Mouse (Mus musculus): ENCODE results near the gene Setx. TPM values are rescaled to one million over a fixed set of nuclear protein-coding genes. Genes with fewer than 3 reads are reported as not detected.
"Not testable (repeated sequence)": the region's sequence is repeated elsewhere in the genome, so short reads cannot be mapped to it uniquely, and the experiment has no call there.

Setx gene
- polyA plus RNA-seq, 1 experiment from 2014 or later: 15.2 TPM

DNA sequence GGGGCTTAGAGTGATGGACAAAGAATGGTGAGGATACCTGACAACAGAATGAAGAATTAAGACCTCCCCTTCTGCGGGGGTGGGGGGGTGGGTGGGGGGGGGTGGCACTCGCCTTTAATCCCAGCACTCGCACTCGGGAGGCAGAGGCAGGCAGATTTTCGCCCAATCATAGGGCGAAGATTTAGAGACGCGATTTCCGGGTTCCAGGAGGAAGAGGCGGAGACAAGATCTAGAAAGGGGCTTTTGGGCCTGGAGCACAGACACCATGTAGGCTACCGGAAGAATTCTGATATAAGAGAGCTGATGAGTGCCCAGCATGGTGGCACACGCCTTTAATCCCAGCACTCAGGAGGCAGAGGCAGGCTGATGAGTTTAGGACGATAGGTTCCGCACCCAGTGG lies 24.3 kb upstream of the Setx start:
- Histone ChIP-seq H3K27ac (no peak overlapping the region), H3K4me3 (no peak overlapping the region), H3K27me3 (no peaks in the 10 kb centered on the region), H3K9ac (no peak overlapping the region), H3K36me3 (no peaks in the 10 kb centered on the region), H3K4me2 (replicated peaks) (no peak overlapping the region), H3K4me1 (no peaks in the 10 kb centered on the region), H3K9me3 (no peaks in the 10 kb centered on the region)
- WGBS: 87% methylated on average over 14 of the region's 14 CpGs
- ATAC-seq (ENCODE audit: insufficient number of reproducible peaks, insufficient read depth, low FRiP score, low TSS enrichment): no peak

- H3K36me3 ChIP-seq: no peaks in the 10 kb centered on the region
- H3K27ac ChIP-seq: no peak overlapping the region
- H3K9me3 ChIP-seq: no peaks in the 10 kb centered on the region
- 70% methylated on average over 7 of the region's 7 CpGs for WGBS
- no peak for ATAC-seq (ENCODE audit: insufficient number of reproducible peaks, insufficient read depth, low FRiP score, low TSS enrichment)
- H3K4me3 ChIP-seq: no peak overlapping the region
- no peaks in the 10 kb centered on the region for H3K4me1 ChIP-seq
- no peak overlapping the region for H3K4me2 ChIP-seq (replicated peaks)
- no peaks in the 10 kb centered on the region for H3K27me3 ChIP-seq
- no peak overlapping the region for H3K9ac ChIP-seq
These were observed 23.0 kb upstream of the Setx start for GRCm38 (mm10) chr2:29100822-29101534.

- H3K9me3 ChIP-seq; H3K27ac ChIP-seq; ATAC-seq (ENCODE audit: insufficient number of reproducible peaks, insufficient read depth, low FRiP score, low TSS enrichment); H3K4me3 ChIP-seq; H3K36me3 ChIP-seq; H3K4me2 ChIP-seq (replicated peaks); H3K27me3 ChIP-seq; H3K9ac ChIP-seq; H3K4me1 ChIP-seq: not testable (repeated sequence)
- WGBS: 84% methylated on average over 9 of the region's 10 CpGs
These were observed 21.3 kb upstream of the Setx start for GRCm38 (mm10) chr2:29102416-29103377.

DNA sequence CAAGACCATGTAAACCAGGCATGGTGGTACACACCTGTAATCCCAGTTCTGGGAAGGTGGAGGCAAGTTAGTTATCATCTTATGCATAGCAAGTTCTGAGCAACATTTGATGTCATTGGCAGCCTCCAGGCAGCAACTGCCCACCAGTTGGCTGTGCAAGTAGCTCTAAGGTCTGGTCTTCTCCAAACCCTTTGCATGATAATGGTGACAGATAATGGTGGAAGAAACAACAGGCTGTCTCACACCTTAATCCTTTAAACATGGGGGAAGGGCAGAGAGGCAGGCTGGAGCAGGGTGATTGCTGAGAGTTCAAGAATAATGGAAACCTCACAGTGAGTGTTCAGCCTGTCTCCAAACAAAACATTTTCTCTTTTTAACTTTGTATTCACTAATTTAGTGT lies 3.0 kb upstream of the Setx start:
- Histone ChIP-seq H3K4me3 (no peak overlapping the region), H3K4me2 (replicated peaks) (no peak overlapping the region), H3K36me3 (no peaks in the 10 kb centered on the region), H3K4me1 (peaks cover under 1% of the 10 kb centered on the region; the same call in 1 of the 2 replicates), H3K27ac (no peak overlapping the region), H3K27me3 (no peaks in the 10 kb centered on the region), H3K9me3 (no peaks in the 10 kb centered on the region), H3K9ac (no peak overlapping the region)
- ATAC-seq (ENCODE audit: insufficient number of reproducible peaks, insufficient read depth, low FRiP score, low TSS enrichment): no peak

GRCm38 (mm10) chr2:29122446-29122845 lies 1.5 kb upstream of the Setx start:
- H3K36me3 ChIP-seq: peaks cover 8% of the 10 kb centered on the region
- no peak overlapping the region for H3K4me2 ChIP-seq (replicated peaks)
- no peak overlapping the region for H3K27ac ChIP-seq
- no peak for ATAC-seq (ENCODE audit: insufficient number of reproducible peaks, insufficient read depth, low FRiP score, low TSS enrichment)
- no peak overlapping the region for H3K9ac ChIP-seq
- WGBS: 75% methylated on average over 3 of the region's 3 CpGs
- H3K4me1 ChIP-seq: peaks cover 8% of the 10 kb centered on the region; the same call in 1 of the 2 replicates
- H3K9me3 ChIP-seq: no peaks in the 10 kb centered on the region
- H3K4me3 ChIP-seq: no peak overlapping the region
- H3K27me3 ChIP-seq: no peaks in the 10 kb centered on the region

GRCm38 (mm10) chr2:29124571-29124935 lies 572 bp downstream of the Setx start:
- 0% methylated on average over 22 of the region's 24 CpGs for WGBS
- H3K27ac ChIP-seq: peak overlapping the region; percentile 94
- H3K4me2 ChIP-seq (replicated peaks): peak overlapping the region; percentile 62

DNA sequence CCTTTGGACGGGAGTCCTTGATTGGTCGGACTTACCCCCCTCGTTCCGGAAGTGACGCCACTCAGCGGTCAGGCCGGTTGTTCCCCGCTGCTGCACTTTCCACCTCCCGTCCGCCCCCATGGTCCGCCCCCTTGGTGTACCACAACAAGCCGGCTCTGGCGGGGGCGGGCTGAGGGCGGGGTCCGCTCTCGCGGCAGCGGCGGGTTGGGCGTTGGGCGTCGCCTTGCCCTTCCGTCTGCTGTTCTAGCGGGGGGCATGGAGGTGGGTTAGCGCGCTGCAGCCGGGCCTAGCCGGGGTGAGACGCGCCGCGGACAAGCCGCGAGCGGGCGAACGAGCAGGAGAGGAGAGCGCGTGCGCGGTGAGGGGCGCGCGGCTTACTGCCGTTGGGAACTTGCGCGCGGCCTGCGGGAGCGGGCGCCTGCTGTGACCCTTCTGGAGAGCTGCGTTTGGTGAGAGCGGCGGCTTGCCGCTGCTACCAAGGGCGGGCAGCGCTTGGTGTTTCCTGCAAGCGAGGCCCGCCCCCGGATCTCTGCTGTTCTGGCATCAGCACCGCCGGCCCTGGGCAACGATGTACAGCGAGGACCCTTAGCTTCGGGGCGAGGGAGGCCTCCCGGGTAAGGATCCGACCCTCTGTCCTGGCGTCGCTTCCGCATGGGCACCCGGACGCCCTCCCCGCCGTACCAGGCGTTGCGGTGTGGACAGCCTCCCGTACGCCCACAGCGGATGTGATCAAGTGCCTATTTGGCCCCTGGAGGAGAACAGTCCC lies 1.1 kb downstream of the Setx start:
- Histone ChIP-seq H3K4me3 (peak overlapping the region; percentile 76), H3K27me3 (no peaks in the 10 kb centered on the region)
- WGBS: under 1% methylated on average over 80 of the region's 81 CpGs

More at GRCm38 (mm10) chr2:29124571-29124935, 572 bp downstream of the Setx start:
- H3K9ac ChIP-seq: peak overlapping the region; percentile 16
- peaks cover 8% of the 10 kb centered on the region; the same call in 1 of the 2 replicates for H3K4me1 ChIP-seq
- no peaks in the 10 kb centered on the region for H3K9me3 ChIP-seq
- ATAC-seq (ENCODE audit: insufficient number of reproducible peaks, insufficient read depth, low FRiP score, low TSS enrichment): no peak; the same call in 1 of the 2 replicates
- peaks cover 20% of the 10 kb centered on the region for H3K36me3 ChIP-seq
- no peaks in the 10 kb centered on the region for H3K27me3 ChIP-seq
- peak overlapping the region; percentile 76 for H3K4me3 ChIP-seq

GRCm38 (mm10) chr2:29130118-29130899 lies 6.3 kb downstream of the Setx start:
- Histone ChIP-seq H3K4me3 (no peak overlapping the region), H3K9me3 (no peaks in the 10 kb centered on the region), H3K27me3 (no peaks in the 10 kb centered on the region), H3K4me2 (replicated peaks) (no peak overlapping the region), H3K27ac (no peak overlapping the region), H3K4me1 (peaks cover 8% of the 10 kb centered on the region; the same call in 1 of the 2 replicates), H3K36me3 (peaks cover 50% of the 10 kb centered on the region), H3K9ac (no peak overlapping the region)
- 96% methylated on average over 7 of the region's 7 CpGs for WGBS
- ATAC-seq (ENCODE audit: insufficient number of reproducible peaks, insufficient read depth, low FRiP score, low TSS enrichment): no peak

More for the DNA sequence above, 1.1 kb downstream of the Setx start:
- H3K4me2 ChIP-seq (replicated peaks): peak overlapping the region; percentile 62
- peaks cover 26% of the 10 kb centered on the region for H3K36me3 ChIP-seq
- H3K4me1 ChIP-seq: peaks cover 8% of the 10 kb centered on the region; the same call in 1 of the 2 replicates
- peak overlapping the region; percentile 86 for H3K9ac ChIP-seq
- peak; percentile 98 for ATAC-seq (ENCODE audit: insufficient number of reproducible peaks, insufficient read depth, low FRiP score, low TSS enrichment)
- no peaks in the 10 kb centered on the region for H3K9me3 ChIP-seq
- H3K27ac ChIP-seq: peak overlapping the region; percentile 94

DNA sequence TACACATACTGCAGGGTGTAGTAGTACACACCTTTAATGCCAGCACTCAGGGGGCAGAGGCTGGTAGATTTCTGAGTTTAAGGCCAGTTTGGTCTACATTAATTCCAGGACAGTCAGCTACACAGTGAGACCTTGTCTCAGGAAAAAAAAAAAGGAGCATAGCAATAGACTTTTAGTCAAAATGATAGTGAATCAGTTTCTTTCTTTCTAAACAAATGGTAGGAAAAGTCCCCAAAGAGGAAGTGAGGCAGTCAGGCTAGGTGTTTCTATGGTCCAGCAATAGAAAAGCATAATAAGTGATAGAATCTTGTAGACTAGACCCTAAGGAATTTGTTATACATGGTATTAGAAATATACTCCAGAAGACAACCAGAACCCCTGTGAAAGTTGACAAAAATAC lies 11.2 kb downstream of the Setx start:
- H3K4me3 ChIP-seq: no peak overlapping the region
- no peak overlapping the region for H3K27ac ChIP-seq
- H3K4me1 ChIP-seq: no peaks in the 10 kb centered on the region
- peaks cover 50% of the 10 kb centered on the region for H3K36me3 ChIP-seq
- H3K9ac ChIP-seq: no peak overlapping the region
- no peaks in the 10 kb centered on the region for H3K27me3 ChIP-seq
- no peaks in the 10 kb centered on the region for H3K9me3 ChIP-seq
- ATAC-seq (ENCODE audit: insufficient number of reproducible peaks, insufficient read depth, low FRiP score, low TSS enrichment): no peak
- H3K4me2 ChIP-seq (replicated peaks): no peak overlapping the region

- no peaks in the 10 kb centered on the region for H3K4me1 ChIP-seq
- H3K27me3 ChIP-seq: no peaks in the 10 kb centered on the region
- no peak overlapping the region for H3K4me2 ChIP-seq (replicated peaks)
- no peak overlapping the region for H3K27ac ChIP-seq
- H3K9me3 ChIP-seq: no peaks in the 10 kb centered on the region
- 79% methylated on average over 2 of the region's 2 CpGs for WGBS
- no peak overlapping the region for H3K4me3 ChIP-seq
- H3K9ac ChIP-seq: no peak overlapping the region
- ATAC-seq (ENCODE audit: insufficient number of reproducible peaks, insufficient read depth, low FRiP score, low TSS enrichment): no peak
- H3K36me3 ChIP-seq: peaks cover 74% of the 10 kb centered on the region
These were observed 28.0 kb downstream of the Setx start for GRCm38 (mm10) chr2:29151941-29152340.

DNA sequence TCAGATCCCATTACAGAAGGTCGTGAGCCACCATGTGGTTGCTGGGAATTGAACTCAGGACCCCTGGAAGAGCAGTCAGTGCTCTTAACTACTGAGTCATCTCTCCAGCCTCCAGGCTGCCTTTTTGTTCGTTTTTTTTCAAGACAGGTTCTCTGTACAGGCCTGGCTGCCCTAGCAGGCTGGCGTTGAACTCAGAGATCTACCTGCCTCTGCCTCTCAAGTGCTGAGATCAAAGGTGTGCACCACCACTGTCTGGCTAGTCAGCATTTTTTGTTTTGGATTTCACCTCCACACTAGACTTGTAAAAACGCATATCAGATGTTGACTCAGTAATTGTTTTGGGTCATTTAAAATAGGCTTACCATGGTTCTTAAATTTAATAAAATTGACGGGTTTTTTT lies 44.1 kb downstream of the Setx start:
- peaks cover 62% of the 10 kb centered on the region for H3K36me3 ChIP-seq
- no peak overlapping the region for H3K4me2 ChIP-seq (replicated peaks)
- H3K27me3 ChIP-seq: no peaks in the 10 kb centered on the region
- H3K27ac ChIP-seq: no peak overlapping the region
- no peak overlapping the region for H3K9ac ChIP-seq
- whole genome bisulfite sequencing: 89% methylated on average over 5 of the region's 5 CpGs
- H3K4me3 ChIP-seq: no peak overlapping the region
- no peaks in the 10 kb centered on the region for H3K9me3 ChIP-seq
- no peak for ATAC-seq (ENCODE audit: insufficient number of reproducible peaks, insufficient read depth, low FRiP score, low TSS enrichment)
- no peaks in the 10 kb centered on the region for H3K4me1 ChIP-seq
